Mouse (Mus musculus): ENCODE results near the gene Cyp4f37. TPM values are rescaled to one million over a fixed set of nuclear protein-coding genes. Genes with fewer than 3 reads are reported as not detected.

Gene Cyp4f37
- polyA plus RNA-seq, 1 experiment from 2014 or later, result not detected

DNA sequence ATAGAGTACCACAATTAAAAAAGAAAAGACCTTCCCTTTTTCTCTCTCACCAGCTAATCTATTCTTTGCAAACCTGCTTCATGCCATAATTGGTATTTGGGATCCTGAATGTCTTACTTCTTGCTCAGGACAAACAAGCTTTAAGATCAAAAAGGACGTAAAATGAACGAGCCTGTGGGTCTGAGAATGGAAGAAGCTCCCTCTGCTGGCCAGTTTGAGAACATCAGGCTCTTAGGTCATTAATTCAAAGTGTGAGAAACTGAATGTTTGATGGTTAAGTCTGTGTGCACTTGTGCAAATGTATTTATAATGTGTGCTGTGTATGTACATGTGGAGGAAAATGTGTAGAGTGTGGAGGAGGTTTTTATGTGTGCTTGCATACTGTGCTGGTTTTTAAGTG lies 59.3 kb downstream of the Cyp4f37 start:
- no peaks in the 10 kb centered on the region for H3K36me3 ChIP-seq
- H3K9me3 ChIP-seq (replicated peaks), result no peaks in the 10 kb centered on the region
- DNase-seq (no peak), ATAC-seq (ENCODE audit: low read depth) (no peak)
- H3K4me1 ChIP-seq (replicated peaks), result no peaks in the 10 kb centered on the region; the same call in 1 of the 2 replicates
- no peaks in the 10 kb centered on the region for H3K27me3 ChIP-seq
- no peak overlapping the region for H3K27ac ChIP-seq
- no peak overlapping the region for H3K9ac ChIP-seq
- no peak overlapping the region for H3K4me3 ChIP-seq (replicated peaks)
- WGBS (ENCODE audit: insufficient replicate concordance), result 20% methylated on average over 2 of the region's 2 CpGs
- H3K4me2 ChIP-seq, result no peak overlapping the region

DNA sequence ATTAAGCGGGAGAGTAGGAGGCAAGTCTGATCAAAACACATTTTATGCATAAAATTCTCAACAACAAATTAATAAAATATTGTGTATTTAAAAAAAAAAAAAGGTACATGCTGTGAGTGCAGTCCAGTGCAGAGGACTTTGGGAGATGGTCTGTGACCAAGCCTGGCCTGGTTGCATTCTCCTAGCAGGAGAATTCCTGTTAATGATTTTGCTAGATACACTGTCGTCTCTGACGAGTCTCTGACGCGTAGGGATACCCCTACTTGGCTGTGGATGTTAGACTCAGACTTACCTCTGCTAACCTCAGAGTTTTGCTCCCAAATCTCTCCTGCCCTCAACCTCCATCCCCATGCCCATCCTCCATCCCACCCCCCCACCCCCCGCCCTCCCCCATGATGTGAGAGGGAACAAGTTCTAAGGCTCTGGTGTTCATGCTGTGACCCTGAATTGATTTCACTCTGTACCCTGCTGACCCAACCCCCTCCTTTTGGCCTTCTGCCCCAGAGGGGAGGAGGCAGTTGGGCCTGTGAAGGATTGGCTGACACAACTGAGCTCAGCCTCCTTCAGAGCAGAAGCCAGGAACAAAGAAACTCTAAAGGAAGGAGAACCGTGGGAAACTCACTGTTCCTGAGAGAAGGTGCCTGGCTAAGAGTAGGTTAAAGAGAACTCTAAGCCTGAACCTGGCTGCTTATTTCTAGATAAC lies 64.1 kb downstream of the Cyp4f37 start, which contains the start of gene Cyp4f15:
Gene Cyp4f15, plus strand, starts transcription at position 580 of the 703 bp plus-strand sequence.
- no peak within 1 kb of the TSS; the same call in 1 of the 2 replicates for H3K9ac ChIP-seq
- DNase-seq (no peak), ATAC-seq (ENCODE audit: low read depth) (peak; percentile 77)
- no peaks in the 10 kb centered on the region for H3K36me3 ChIP-seq
- H3K27ac ChIP-seq, result 0 out of 2 replicates have a peak within 1 kb of the TSS, but pooled peaks have one; percentile 13
- H3K4me1 ChIP-seq (replicated peaks), result no peaks in the 10 kb centered on the region; the same call in 1 of the 2 replicates
- H3K4me2 ChIP-seq, result peak within 1 kb of the TSS; percentile 47
- H3K9me3 ChIP-seq (replicated peaks), result no peaks in the 10 kb centered on the region
- H3K4me3 ChIP-seq (replicated peaks), result peak within 1 kb of the TSS; percentile 25
- no peaks in the 10 kb centered on the region for H3K27me3 ChIP-seq
- 31% methylated on average over 7 of the region's 7 CpGs for WGBS (ENCODE audit: insufficient replicate concordance)

Other genes with a start within 250 kb of the Cyp4f37 start
- gene Wiz, start 231.9 kb upstream of the Cyp4f37 start, polyA plus RNA-seq (2015; fragmentation: Nextera tagmentation; extraction: Ambion mirVana), result 5.8 and 6.8 TPM in 2 replicates
- gene Rasal3, start 217.7 kb upstream of the Cyp4f37 start, polyA plus RNA-seq (2015; fragmentation: Nextera tagmentation; extraction: Ambion mirVana), result 3.5 and 3.6 TPM in 2 replicates
- gene Pglyrp2, start 197.1 kb upstream of the Cyp4f37 start, polyA plus RNA-seq (2015; fragmentation: Nextera tagmentation; extraction: Ambion mirVana), result 2.3 and 2.6 TPM in 2 replicates
- 0.46 and 1.0 TPM in 2 replicates for gene Cyp4f39, start 168.6 kb upstream of the Cyp4f37 start, polyA plus RNA-seq (2015; fragmentation: Nextera tagmentation; extraction: Ambion mirVana)
- 0.47 and 0.60 TPM in 2 replicates for gene Cyp4f17, start 115.3 kb upstream of the Cyp4f37 start, polyA plus RNA-seq (2015; fragmentation: Nextera tagmentation; extraction: Ambion mirVana)
- 4.0 and 4.2 TPM in 2 replicates for gene Cyp4f16, start 84.8 kb upstream of the Cyp4f37 start, polyA plus RNA-seq (2015; fragmentation: Nextera tagmentation; extraction: Ambion mirVana)
- not detected in 2 replicates for gene Cyp4f40, start 37.6 kb downstream of the Cyp4f37 start, polyA plus RNA-seq (2015; fragmentation: Nextera tagmentation; extraction: Ambion mirVana)
- gene Cyp4f15, start 64.3 kb downstream of the Cyp4f37 start, polyA plus RNA-seq (2015; fragmentation: Nextera tagmentation; extraction: Ambion mirVana), result 2.7 and 3.5 TPM in 2 replicates
- gene Zfp871, start 167.0 kb downstream of the Cyp4f37 start, polyA plus RNA-seq (2015; fragmentation: Nextera tagmentation; extraction: Ambion mirVana), result 10.1 and 12.4 TPM in 2 replicates
- gene Zfp811, start 188.6 kb downstream of the Cyp4f37 start, polyA plus RNA-seq (2015; fragmentation: Nextera tagmentation; extraction: Ambion mirVana), result 0.09 and 0.15 TPM in 2 replicates
- 1.7 and 2.0 TPM in 2 replicates for gene Zfp799, start 209.0 kb downstream of the Cyp4f37 start, polyA plus RNA-seq (2015; fragmentation: Nextera tagmentation; extraction: Ambion mirVana)